Mouse (Mus musculus): Measurements from ENCODE around the gene Angptl4.

- TF ChIP-seq CTCF (IDR thresholded peaks at IDR 0.05; ENCODE audit: control insufficient read depth, insufficient read depth, insufficient read length) = no peak
- TF ChIP-seq USF1 (IDR thresholded peaks at IDR 0.05; ENCODE audit: low read depth) = no peak
- no peak for TF ChIP-seq MAX (IDR thresholded peaks at IDR 0.05)
- TF ChIP-seq MYOD1 (IDR thresholded peaks at IDR 0.05; ENCODE audit: control insufficient read depth, insufficient read length, low read depth) = no peak
- no peak for TF ChIP-seq CEBPB (IDR thresholded peaks at IDR 0.05; ENCODE audit: low read depth)
- TF ChIP-seq MYOG (IDR thresholded peaks at IDR 0.05; ENCODE audit: control insufficient read depth, extremely low read depth, insufficient read length) = no peak
Observed at GRCm38 (mm10) chr17:33729215-33729614, 52.4 kb downstream of the Angptl4 start.
